Mouse (Mus musculus): ENCODE results near the gene Lrrc8c. TPM values are rescaled to one million over a fixed set of nuclear protein-coding genes. Genes with fewer than 3 reads are reported as not detected.

The Lrrc8c gene
- polyA plus RNA-seq, 1 experiment from 2014 or later = 11.7 TPM

GRCm38 (mm10) chr5:105556291-105556690 lies 37.1 kb downstream of the Lrrc8c start:
- H3K4me1 ChIP-seq (replicated peaks) = no peaks in the 10 kb centered on the region
- ATAC-seq (ENCODE audit: insufficient number of reproducible peaks, insufficient read depth, low FRiP score, low TSS enrichment, low read depth) = no peak
- 90% methylated on average over 6 of the region's 6 CpGs for WGBS

GRCm38 (mm10) chr5:105557346-105557745 lies 38.2 kb downstream of the Lrrc8c start:
- 98% methylated on average over 3 of the region's 3 CpGs for WGBS
- Histone ChIP-seq H3K27me3 (no peaks in the 10 kb centered on the region), H3K9me3 (no peaks in the 10 kb centered on the region), H3K27ac (no peak overlapping the region), H3K36me3 (peaks cover 4% of the 10 kb centered on the region; the same call in 1 of the 2 replicates), H3K4me1 (replicated peaks) (no peaks in the 10 kb centered on the region), H3K9ac (replicated peaks) (no peak overlapping the region), H3K4me2 (no peak overlapping the region), H3K4me3 (replicated peaks) (no peak overlapping the region)
- ATAC-seq (ENCODE audit: insufficient number of reproducible peaks, insufficient read depth, low FRiP score, low TSS enrichment, low read depth) = no peak

More at GRCm38 (mm10) chr5:105556291-105556690, 37.1 kb downstream of the Lrrc8c start:
- H3K27me3 ChIP-seq = no peaks in the 10 kb centered on the region
- no peak overlapping the region for H3K27ac ChIP-seq
- H3K36me3 ChIP-seq = peaks cover 8% of the 10 kb centered on the region; the same call in 1 of the 2 replicates
- H3K4me2 ChIP-seq = no peak overlapping the region
- no peaks in the 10 kb centered on the region for H3K9me3 ChIP-seq
- H3K4me3 ChIP-seq (replicated peaks) = no peak overlapping the region
- no peak overlapping the region for H3K9ac ChIP-seq (replicated peaks)

GRCm38 (mm10) chr5:105557777-105558240 lies 38.6 kb downstream of the Lrrc8c start:
- no peak overlapping the region for H3K4me2 ChIP-seq
- WGBS = 92% methylated on average over 4 of the region's 4 CpGs
- no peak overlapping the region for H3K27ac ChIP-seq
- H3K9ac ChIP-seq (replicated peaks) = no peak overlapping the region
- H3K4me1 ChIP-seq (replicated peaks) = no peaks in the 10 kb centered on the region
- no peak overlapping the region for H3K4me3 ChIP-seq (replicated peaks)
- no peak for ATAC-seq (ENCODE audit: insufficient number of reproducible peaks, insufficient read depth, low FRiP score, low TSS enrichment, low read depth)
- H3K9me3 ChIP-seq = no peaks in the 10 kb centered on the region
- H3K36me3 ChIP-seq = peaks cover 4% of the 10 kb centered on the region; the same call in 1 of the 2 replicates
- H3K27me3 ChIP-seq = no peaks in the 10 kb centered on the region

GRCm38 (mm10) chr5:105558517-105558916 lies 39.3 kb downstream of the Lrrc8c start:
- H3K36me3 ChIP-seq = peaks cover 4% of the 10 kb centered on the region; the same call in 1 of the 2 replicates
- no peaks in the 10 kb centered on the region for H3K9me3 ChIP-seq
- WGBS = 92% methylated on average over 4 of the region's 4 CpGs
- no peak overlapping the region for H3K4me2 ChIP-seq
- no peaks in the 10 kb centered on the region for H3K27me3 ChIP-seq
- no peak overlapping the region for H3K27ac ChIP-seq
- no peak for ATAC-seq (ENCODE audit: insufficient number of reproducible peaks, insufficient read depth, low FRiP score, low TSS enrichment, low read depth)
- no peaks in the 10 kb centered on the region for H3K4me1 ChIP-seq (replicated peaks)
- H3K9ac ChIP-seq (replicated peaks) = no peak overlapping the region
- no peak overlapping the region for H3K4me3 ChIP-seq (replicated peaks)

- no peak overlapping the region for H3K27ac ChIP-seq
- ATAC-seq (ENCODE audit: insufficient number of reproducible peaks, insufficient read depth, low FRiP score, low TSS enrichment, low read depth) = no peak
- no peak overlapping the region for H3K9ac ChIP-seq (replicated peaks)
- H3K9me3 ChIP-seq = no peaks in the 10 kb centered on the region
- H3K4me3 ChIP-seq (replicated peaks) = no peak overlapping the region
- peaks cover 4% of the 10 kb centered on the region; the same call in 1 of the 2 replicates for H3K36me3 ChIP-seq
- peaks cover 5% of the 10 kb centered on the region; the same call in 1 of the 2 replicates for H3K4me1 ChIP-seq (replicated peaks)
- no peaks in the 10 kb centered on the region for H3K27me3 ChIP-seq
- no peak overlapping the region for H3K4me2 ChIP-seq
Observed at GRCm38 (mm10) chr5:105561926-105562325, 42.7 kb downstream of the Lrrc8c start.

GRCm38 (mm10) chr5:105564761-105565160 lies 45.6 kb downstream of the Lrrc8c start:
- Histone ChIP-seq H3K9ac (replicated peaks) (no peak overlapping the region), H3K4me2 (no peak overlapping the region), H3K9me3 (no peaks in the 10 kb centered on the region), H3K27ac (no peak overlapping the region), H3K4me1 (replicated peaks) (peaks cover 5% of the 10 kb centered on the region; the same call in 1 of the 2 replicates), H3K27me3 (no peaks in the 10 kb centered on the region), H3K4me3 (replicated peaks) (no peak overlapping the region), H3K36me3 (no peaks in the 10 kb centered on the region)
- no peak for ATAC-seq (ENCODE audit: insufficient number of reproducible peaks, insufficient read depth, low FRiP score, low TSS enrichment, low read depth)
- 87% methylated on average over 4 of the region's 4 CpGs for WGBS

GRCm38 (mm10) chr5:105565824-105566223 lies 46.6 kb downstream of the Lrrc8c start:
- ATAC-seq (ENCODE audit: insufficient number of reproducible peaks, insufficient read depth, low FRiP score, low TSS enrichment, low read depth) = no peak
- Histone ChIP-seq H3K36me3 (no peaks in the 10 kb centered on the region), H3K4me3 (replicated peaks) (no peak overlapping the region), H3K9ac (replicated peaks) (no peak overlapping the region), H3K27ac (no peak overlapping the region), H3K4me1 (replicated peaks) (peaks cover 5% of the 10 kb centered on the region; the same call in 1 of the 2 replicates), H3K9me3 (no peaks in the 10 kb centered on the region), H3K27me3 (no peaks in the 10 kb centered on the region), H3K4me2 (no peak overlapping the region)
- 87% methylated on average over 4 of the region's 4 CpGs for WGBS

GRCm38 (mm10) chr5:105566852-105567412 lies 47.7 kb downstream of the Lrrc8c start:
- H3K4me3 ChIP-seq (replicated peaks) = no peak overlapping the region
- no peak for ATAC-seq (ENCODE audit: insufficient number of reproducible peaks, insufficient read depth, low FRiP score, low TSS enrichment, low read depth)
- 73% methylated on average over 7 of the region's 7 CpGs for WGBS
- H3K4me2 ChIP-seq = no peak overlapping the region
- no peaks in the 10 kb centered on the region for H3K9me3 ChIP-seq
- peaks cover 5% of the 10 kb centered on the region; the same call in 1 of the 2 replicates for H3K4me1 ChIP-seq (replicated peaks)
- H3K36me3 ChIP-seq = no peaks in the 10 kb centered on the region
- no peaks in the 10 kb centered on the region for H3K27me3 ChIP-seq
- no peak overlapping the region for H3K27ac ChIP-seq
- H3K9ac ChIP-seq (replicated peaks) = no peak overlapping the region

GRCm38 (mm10) chr5:105568043-105568747 lies 49.0 kb downstream of the Lrrc8c start:
- no peaks in the 10 kb centered on the region for H3K27me3 ChIP-seq
- no peaks in the 10 kb centered on the region for H3K9me3 ChIP-seq
- no peak overlapping the region for H3K27ac ChIP-seq
- no peak for ATAC-seq (ENCODE audit: insufficient number of reproducible peaks, insufficient read depth, low FRiP score, low TSS enrichment, low read depth)
- no peak overlapping the region for H3K4me3 ChIP-seq (replicated peaks)
- H3K4me2 ChIP-seq = no peak overlapping the region
- 70% methylated on average over 6 of the region's 6 CpGs for WGBS
- no peak overlapping the region for H3K9ac ChIP-seq (replicated peaks)
- no peaks in the 10 kb centered on the region for H3K36me3 ChIP-seq
- H3K4me1 ChIP-seq (replicated peaks) = peaks cover 5% of the 10 kb centered on the region

- H3K4me2 ChIP-seq = no peak overlapping the region
- H3K36me3 ChIP-seq = no peaks in the 10 kb centered on the region
- H3K9ac ChIP-seq (replicated peaks) = no peak overlapping the region
- no peaks in the 10 kb centered on the region for H3K9me3 ChIP-seq
- H3K4me1 ChIP-seq (replicated peaks) = peaks cover 5% of the 10 kb centered on the region
- no peak for ATAC-seq (ENCODE audit: insufficient number of reproducible peaks, insufficient read depth, low FRiP score, low TSS enrichment, low read depth)
- no peak overlapping the region for H3K4me3 ChIP-seq (replicated peaks)
- no peak overlapping the region for H3K27ac ChIP-seq
- no peaks in the 10 kb centered on the region for H3K27me3 ChIP-seq
- 80% methylated on average over 2 of the region's 2 CpGs for WGBS
Observed at GRCm38 (mm10) chr5:105569168-105569567, 50.0 kb downstream of the Lrrc8c start.

GRCm38 (mm10) chr5:105572160-105572692 lies 53.0 kb downstream of the Lrrc8c start:
- H3K27ac ChIP-seq = no peak overlapping the region
- no peak overlapping the region for H3K4me3 ChIP-seq (replicated peaks)
- no peaks in the 10 kb centered on the region for H3K9me3 ChIP-seq
- no peak for ATAC-seq (ENCODE audit: insufficient number of reproducible peaks, insufficient read depth, low FRiP score, low TSS enrichment, low read depth)
- H3K36me3 ChIP-seq = no peaks in the 10 kb centered on the region
- H3K9ac ChIP-seq (replicated peaks) = no peak overlapping the region
- no peaks in the 10 kb centered on the region; the same call in none of the 2 replicates for H3K4me1 ChIP-seq (replicated peaks)
- 76% methylated on average over 5 of the region's 5 CpGs for WGBS
- no peak overlapping the region for H3K4me2 ChIP-seq
- H3K27me3 ChIP-seq = no peaks in the 10 kb centered on the region

Measured in limb, embryonic 12.5 days (tissue).